In the genomic region with DNA sequence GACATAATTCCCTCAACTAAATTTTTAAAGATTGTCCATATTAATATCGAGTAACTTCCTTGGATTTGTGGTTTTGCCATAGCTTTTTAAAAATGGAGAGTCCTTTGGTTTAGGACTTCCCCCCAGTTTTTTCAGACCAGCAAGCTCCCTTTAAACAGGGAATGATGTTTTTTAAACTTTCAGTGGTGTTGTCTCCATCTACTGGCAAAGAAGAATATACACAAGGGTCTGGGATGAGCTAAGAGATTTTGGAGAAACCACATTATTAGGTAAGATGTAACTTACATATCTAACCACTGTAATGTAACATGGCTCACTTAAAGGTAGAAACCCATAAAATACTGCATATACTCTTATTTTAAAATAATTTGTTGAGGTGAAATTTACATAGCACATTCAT, we compare ENCODE assay signal across 15 mouse cellular contexts. TPM values are rescaled to one million over a fixed set of nuclear protein-coding genes. Genes with fewer than 3 reads are reported as not detected.
DNase-seq lines count a peak whose midpoint lies in the region; ATAC-seq and TF ChIP-seq lines count a peak whose summit lies in the region.
"Had no signal": no experiment of that assay in that cellular context is flagged by ENCODE, and none has a peak within 500 bp of the region (broad histone marks: within the 10 kb centered on the region; RNA-seq: fewer than 3 reads in every experiment).

No protein-coding gene starts in this region.

- no peaks in the 10 kb centered on the region for H3K4me1 ChIP-seq in hindbrain, postnatal 0 days (ENCODE audit: insufficient read depth, low read length)
- H3K4me1 ChIP-seq in hindbrain, embryonic 12.5 days: no peaks in the 10 kb centered on the region
- H3K4me1 ChIP-seq in MEL (ENCODE audit: control insufficient read depth in 1 of 2, insufficient read depth in 2 of 2, low read length in 2 of 2): no peaks in the 10 kb centered on the region
- no peaks in the 10 kb centered on the region for H3K4me1 ChIP-seq in embryonic facial prominence, embryonic 14.5 days (ENCODE audit: control insufficient read depth, insufficient read depth, low read length)
- H3K4me1 ChIP-seq: embryonic facial prominence, embryonic 13.5 days; megakaryocyte, embryonic 14.5 days; neural tube, embryonic 12.5 days had no signal

- peak; percentile 53 for TF ChIP-seq CTCF in hindbrain, postnatal 0 days (IDR thresholded peaks at IDR 0.05; ENCODE audit: low read depth)
- peak in 1 of 3 experiments; percentile 50; a peak in 3 of 6 replicates for TF ChIP-seq CTCF in MEL (IDR thresholded peaks at IDR 0.05 in 2 of 3, conservative IDR thresholded peaks at IDR 0.05 in 1 of 3; ENCODE audit: control insufficient read depth in 1 of 3, insufficient read depth in 1 of 3, low read depth in 2 of 3, low read length in 3 of 3, poor library complexity in 1 of 3, severe bottlenecking in 1 of 3)

- no peak overlapping the region for H3K9ac ChIP-seq in hindbrain, postnatal 0 days (replicated peaks; ENCODE audit: low read length)
- H3K9ac ChIP-seq in hindbrain, embryonic 12.5 days: no peak overlapping the region
- H3K9ac ChIP-seq in MEL (ENCODE audit: control insufficient read depth, low read depth, low read length, poor library complexity, severe bottlenecking): no peak overlapping the region
- no peak overlapping the region for H3K9ac ChIP-seq in embryonic facial prominence, embryonic 14.5 days (ENCODE audit: low read depth, low read length)
- H3K9ac ChIP-seq: embryonic facial prominence, embryonic 13.5 days; neural tube, embryonic 12.5 days had no signal

- 96% methylated on average over 1 of the region's 1 CpGs for WGBS in hindbrain, postnatal 0 days
- 95% methylated on average over 1 of the region's 1 CpGs for WGBS in hindbrain, embryonic 12.5 days
- WGBS in embryonic facial prominence, embryonic 14.5 days: 90% methylated on average over 1 of the region's 1 CpGs

- H3K79me2 ChIP-seq in MEL (ENCODE audit: control insufficient read depth, insufficient read depth, low read length, poor library complexity): no peaks in the 10 kb centered on the region

- H3K9me3 ChIP-seq in hindbrain, postnatal 0 days (ENCODE audit: low read length): no peaks in the 10 kb centered on the region
- H3K9me3 ChIP-seq in hindbrain, embryonic 12.5 days (replicated peaks): no peaks in the 10 kb centered on the region
- no peaks in the 10 kb centered on the region for H3K9me3 ChIP-seq in MEL (replicated peaks; ENCODE audit: insufficient read depth, low read length)
- no peaks in the 10 kb centered on the region for H3K9me3 ChIP-seq in embryonic facial prominence, embryonic 14.5 days (ENCODE audit: control insufficient read depth, low read length)
- H3K9me3 ChIP-seq: embryonic facial prominence, embryonic 13.5 days; megakaryocyte, embryonic 14.5 days; neural tube, embryonic 12.5 days had no signal

- TF ChIP-seq RAD21 in MEL (IDR thresholded peaks at IDR 0.05; ENCODE audit: low read depth, low read length): peak; percentile 34

- no peak overlapping the region for H3K27ac ChIP-seq in hindbrain, postnatal 0 days
- no peak overlapping the region for H3K27ac ChIP-seq in hindbrain, embryonic 12.5 days
- no peak overlapping the region for H3K27ac ChIP-seq in MEL (ENCODE audit: control insufficient read depth, low read depth, low read length)
- H3K27ac ChIP-seq in embryonic facial prominence, embryonic 14.5 days (replicated peaks; ENCODE audit: low read depth, low read length): no peak overlapping the region
- H3K27ac ChIP-seq: embryonic facial prominence, embryonic 13.5 days; neural tube, embryonic 12.5 days had no signal

- no peaks in the 10 kb centered on the region for H3K36me3 ChIP-seq in hindbrain, postnatal 0 days (ENCODE audit: insufficient read depth, low read length)
- peaks cover 21% of the 10 kb centered on the region for H3K36me3 ChIP-seq in hindbrain, embryonic 12.5 days
- H3K36me3 ChIP-seq in MEL (ENCODE audit: control insufficient read depth in 1 of 2, insufficient read depth in 2 of 2, low read length in 2 of 2): peaks cover 0 to 13% of the 10 kb centered on the region in 2 experiments; a peak in 2 of 4 replicates
- H3K36me3 ChIP-seq in embryonic facial prominence, embryonic 14.5 days (ENCODE audit: control insufficient read depth, insufficient read depth, low read length): peaks cover 54% of the 10 kb centered on the region

- H3K4me2 ChIP-seq in hindbrain, postnatal 0 days (ENCODE audit: low read depth, low read length): no peak overlapping the region
- H3K4me2 ChIP-seq in hindbrain, embryonic 12.5 days (replicated peaks): no peak overlapping the region
- no peak overlapping the region for H3K4me2 ChIP-seq in embryonic facial prominence, embryonic 14.5 days (ENCODE audit: low read depth, low read length)
- H3K4me2 ChIP-seq: embryonic facial prominence, embryonic 13.5 days; neural tube, embryonic 12.5 days had no signal

- ATAC-seq in hindbrain, postnatal 0 days: no peak
- no peak for ATAC-seq in hindbrain, embryonic 12.5 days (ENCODE audit: low FRiP score)
- ATAC-seq in embryonic facial prominence, embryonic 14.5 days (ENCODE audit: low read depth): no peak

- TF ChIP-seq EP300 in MEL (IDR thresholded peaks at IDR 0.05; ENCODE audit: low read depth in 1 of 2, low read length in 2 of 2): no peak

- peak; percentile 45 for DNase-seq in hindbrain, postnatal 0 days (ENCODE audit: low spot score)
- DNase-seq in 416B (ENCODE audit: low read depth): peak; percentile 72
- DNase-seq in MEL (ENCODE audit: low read depth, low spot score): peak; percentile 29
- peak; percentile 8 for DNase-seq in embryonic facial prominence, embryonic 14.5 days (ENCODE audit: low spot score)
- DNase-seq in spleen, adult 18-20 months: no peak
- DNase-seq in frontal cortex, postnatal 14 days (ENCODE audit: low spot score in 2 of 2): no peak
- DNase-seq in right cerebral cortex, postnatal 14 days: no peak
- DNase-seq: kidney, adult 2 months; layer of hippocampus, adult 9-11 months; right cerebral cortex, postnatal 4 days; thymus, adult 2 months had no signal

- H3K4me3 ChIP-seq in hindbrain, postnatal 0 days (ENCODE audit: low read length): no peak overlapping the region
- no peak overlapping the region for H3K4me3 ChIP-seq in hindbrain, embryonic 12.5 days
- no peak overlapping the region for H3K4me3 ChIP-seq in MEL (ENCODE audit: control insufficient read depth in 1 of 2, insufficient read depth in 1 of 2, low read depth in 2 of 2, low read length in 2 of 2)
- H3K4me3 ChIP-seq in embryonic facial prominence, embryonic 14.5 days (ENCODE audit: low read depth, low read length): no peak overlapping the region
- H3K4me3 ChIP-seq: embryonic facial prominence, embryonic 13.5 days; megakaryocyte, embryonic 14.5 days; neural tube, embryonic 12.5 days had no signal

- H3K27me3 ChIP-seq in hindbrain, postnatal 0 days (ENCODE audit: insufficient read depth, low read length): no peaks in the 10 kb centered on the region
- H3K27me3 ChIP-seq in hindbrain, embryonic 12.5 days: no peaks in the 10 kb centered on the region
- H3K27me3 ChIP-seq in MEL (ENCODE audit: control insufficient read depth in 1 of 2, insufficient read depth in 2 of 2, low read length in 2 of 2): no peaks in the 10 kb centered on the region
- H3K27me3 ChIP-seq in embryonic facial prominence, embryonic 14.5 days (replicated peaks; ENCODE audit: control insufficient read depth, insufficient read depth, low read length): no peaks in the 10 kb centered on the region
- H3K27me3 ChIP-seq: embryonic facial prominence, embryonic 13.5 days; megakaryocyte, embryonic 14.5 days; neural tube, embryonic 12.5 days had no signal

- no peak for TF ChIP-seq POLR2A in MEL (IDR thresholded peaks at IDR 0.05; ENCODE audit: control insufficient read depth in 1 of 2, insufficient read depth in 1 of 2, low read depth in 1 of 2, low read length in 2 of 2, poor library complexity in 1 of 2)

TF ChIP-seq in MEL, 35 proteins besides CTCF, POLR2A, EP300 and RAD21:
- TF ChIP-seq SMC3 (IDR thresholded peaks at IDR 0.05; ENCODE audit: low read depth, low read length) (0 out of 2 replicates have a peak, but pooled peaks have one; percentile 23), MAFK (IDR thresholded peaks at IDR 0.05; ENCODE audit: borderline replicate concordance, low read depth, low read length) (no peak)

RNA-seq across cellular contexts. Expression of gene Eif3j1, which starts 32.6 kb away (rescaled TPM):
- total RNA-seq in hindbrain, postnatal 0 days (2014; rRNA removed): 16.7 and 22.1 TPM in 2 replicates
- 12.7 and 13.0 TPM in 2 replicates for polyA plus RNA-seq in hindbrain, postnatal 0 days (2015; fragmentation: Nextera tagmentation; extraction: Ambion mirVana)
- polyA plus RNA-seq in hindbrain, embryonic 12.5 days (2016; fragmentation: Nextera tagmentation; extraction: Ambion mirVana): 12.6 and 13.4 TPM in 2 replicates
- total RNA-seq in MEL (2012; rRNA removed): 11.2 and 12.5 TPM in 2 replicates
- polyA plus RNA-seq in MEL (2012; ENCODE audit: insufficient read depth in 1 of 2, insufficient read length in 2 of 2, low read depth in 1 of 2, low replicate concordance in 2 of 2, missing spikeins in 1 of 2): 1 to 10 TPM in 1 of 2 experiments, not detected in 1; 8.5 TPM
- polyA plus RNA-seq in embryonic facial prominence, embryonic 14.5 days (2014; fragmentation: Nextera tagmentation; extraction: Ambion mirVana): 10.9 and 13.1 TPM in 2 replicates

RNA-seq across cellular contexts. Expression of gene Mageb3, which starts 39.8 kb away (rescaled TPM):
- total RNA-seq in hindbrain, postnatal 0 days (2014; rRNA removed): 0.05 and 0.61 TPM in 2 replicates
- 0.10 and 0.15 TPM in 2 replicates for polyA plus RNA-seq in hindbrain, postnatal 0 days (2015; fragmentation: Nextera tagmentation; extraction: Ambion mirVana)
- 0.40 and 0.60 TPM in 2 replicates for polyA plus RNA-seq in hindbrain, embryonic 12.5 days (2016; fragmentation: Nextera tagmentation; extraction: Ambion mirVana)
- total RNA-seq in MEL (2012; rRNA removed): not detected in 2 replicates
- polyA plus RNA-seq in MEL (2012; ENCODE audit: insufficient read depth in 1 of 2, insufficient read length in 2 of 2, low read depth in 1 of 2, low replicate concordance in 2 of 2, missing spikeins in 1 of 2): under 1 TPM in 1 of 2 experiments, not detected in 1; 0.03 TPM
- polyA plus RNA-seq in embryonic facial prominence, embryonic 14.5 days (2014; fragmentation: Nextera tagmentation; extraction: Ambion mirVana): 0.11 and 0.50 TPM in 2 replicates

RNA-seq across cellular contexts. Expression of gene Ctdspl2, which starts 39.9 kb away (rescaled TPM):
- 32.0 and 40.2 TPM in 2 replicates for total RNA-seq in hindbrain, postnatal 0 days (2014; rRNA removed)
- 32.6 and 33.6 TPM in 2 replicates for polyA plus RNA-seq in hindbrain, postnatal 0 days (2015; fragmentation: Nextera tagmentation; extraction: Ambion mirVana)
- polyA plus RNA-seq in hindbrain, embryonic 12.5 days (2016; fragmentation: Nextera tagmentation; extraction: Ambion mirVana): 56.1 and 57.7 TPM in 2 replicates
- total RNA-seq in MEL (2012; rRNA removed): 23.2 and 25.6 TPM in 2 replicates
- 10 to 100 TPM; 16.6 to 57.2 TPM for polyA plus RNA-seq in MEL (2012; ENCODE audit: insufficient read depth in 1 of 2, insufficient read length in 2 of 2, low read depth in 1 of 2, low replicate concordance in 2 of 2, missing spikeins in 1 of 2)
- 46.3 and 51.8 TPM in 2 replicates for polyA plus RNA-seq in embryonic facial prominence, embryonic 14.5 days (2014; fragmentation: Nextera tagmentation; extraction: Ambion mirVana)

Comparison
In these comparisons a context has a peak if more than half of its experiments do, and no peak if none do; other contexts are left out.
1. DNase-seq: peak in hindbrain, postnatal 0 days (single experiment), 416B (single experiment), MEL (single experiment) and embryonic facial prominence, embryonic 14.5 days (single experiment); none in spleen, adult 18-20 months (0 of 2), frontal cortex, postnatal 14 days (0 of 2) and right cerebral cortex, postnatal 14 days (single experiment).